Mouse (Mus musculus): ENCODE data around the gene Slc6a21.

Gene Slc6a21

GRCm38 (mm10) chr7:45316536-45316935 lies 39.2 kb downstream of the Slc6a21 start:
- no peak for DNase-seq (ENCODE audit: low spot score)

GRCm38 (mm10) chr7:45322245-45322644 lies 44.9 kb downstream of the Slc6a21 start:
- DNase-seq (ENCODE audit: low spot score), result no peak

GRCm38 (mm10) chr7:45323069-45323468 lies 45.8 kb downstream of the Slc6a21 start:
- DNase-seq (ENCODE audit: low spot score), result no peak

- no peak for DNase-seq (ENCODE audit: low spot score)
These were observed 48.5 kb downstream of the Slc6a21 start for GRCm38 (mm10) chr7:45325800-45326199.

- no peak for DNase-seq (ENCODE audit: low spot score)
These were observed 51.6 kb downstream of the Slc6a21 start for GRCm38 (mm10) chr7:45328841-45329475.

- DNase-seq (ENCODE audit: low spot score), result no peak
These were observed 54.2 kb downstream of the Slc6a21 start for GRCm38 (mm10) chr7:45331502-45331901.

GRCm38 (mm10) chr7:45332685-45333425 lies 55.5 kb downstream of the Slc6a21 start:
- no peak for DNase-seq (ENCODE audit: low spot score)

- peak; percentile 79 for DNase-seq (ENCODE audit: low spot score)
These were observed 56.2 kb downstream of the Slc6a21 start, which contains the start of gene Trpm4 for GRCm38 (mm10) chr7:45333431-45333982. Gene Trpm4 (minus strand): TSS chr7:45333780.

- DNase-seq (ENCODE audit: low spot score), result no peak
These were observed 57.3 kb downstream of the Slc6a21 start for GRCm38 (mm10) chr7:45334605-45335004.

- DNase-seq (ENCODE audit: low spot score), result no peak
These were observed 57.7 kb downstream of the Slc6a21 start, which contains the start of gene Hrc for GRCm38 (mm10) chr7:45335056-45335455. Gene Hrc (plus strand): TSS chr7:45335290.

- DNase-seq (ENCODE audit: low spot score), result no peak
These were observed 59.0 kb downstream of the Slc6a21 start for GRCm38 (mm10) chr7:45336319-45336718.

GRCm38 (mm10) chr7:45337469-45337868 lies 60.2 kb downstream of the Slc6a21 start:
- DNase-seq (ENCODE audit: low spot score), result no peak

- no peak for DNase-seq (ENCODE audit: low spot score)
These were observed 61.0 kb downstream of the Slc6a21 start for GRCm38 (mm10) chr7:45338161-45338911.
